Mouse (Mus musculus): ENCODE measurements around the gene Ttyh3.

GRCm38 (mm10) chr5:140684343-140685148, 35.7 kb upstream of the Ttyh3 start:
- no peak for TF ChIP-seq POLR2A (IDR thresholded peaks at IDR 0.05; ENCODE audit: control insufficient read depth, extremely low read depth, insufficient read depth, low read length, poor library complexity)
- TF ChIP-seq CTCF (IDR thresholded peaks at IDR 0.05; ENCODE audit: borderline replicate concordance, control insufficient read depth, extremely low read depth, insufficient read depth, low read length, poor library complexity), result no peak; the same call in 1 of the 2 replicates

Data from thymus, adult 2 months (tissue).